Mouse (Mus musculus) testis, adult 2 months (tissue): ENCODE measurements at regions not wholly inside any gene's neighbourhood (a gene's known extent, or its start where the extent isn't known, plus 50 kb on each side); places are given as distances from the start of the nearest gene placed in this dataset.

Source experiments
- CTCF ChIP-seq: fragments of 200-500 bp; IDR thresholded peaks from 2 replicates; pipeline ENCODE4 v1.5.1; 2012; ENCODE audit warnings: low read depth, mild to moderate bottlenecking, inconsistent platforms, low read length, moderate library complexity; ENCODE audit not compliant: control insufficient read depth, insufficient read depth, insufficient replicate concordance
- POLR2A ChIP-seq: fragments of 200-500 bp; IDR thresholded peaks from 2 replicates; pipeline ENCODE4 v1.6.1; 2012; ENCODE audit warnings: low read depth, mild to moderate bottlenecking, inconsistent platforms, low read length, moderate library complexity; ENCODE audit not compliant: control insufficient read depth

DNA sequence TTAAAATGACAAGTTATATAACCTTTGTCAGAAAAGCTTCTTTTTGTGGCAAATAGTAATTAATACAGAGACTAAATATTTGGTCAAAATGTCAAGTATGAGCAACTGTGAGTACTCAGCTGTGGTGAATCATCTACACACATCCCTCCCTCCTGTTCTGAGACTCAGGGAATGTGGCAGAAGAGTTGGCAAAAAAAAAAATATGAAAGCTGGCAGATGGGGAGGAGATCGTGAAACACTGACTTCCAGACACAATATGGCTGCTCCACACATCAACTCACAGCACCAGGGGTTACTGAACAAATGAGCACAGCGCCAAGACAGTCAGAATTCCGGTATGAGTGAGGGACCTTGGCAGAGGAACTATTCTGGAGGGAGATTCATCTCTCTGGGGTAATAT lies 105.4 kb downstream of the Otud1 start:
- TF ChIP-seq CTCF (no peak), POLR2A (no peak)
